Mouse (Mus musculus) hindbrain, embryonic 16.5 days (tissue): ENCODE data around the gene Nova2. TPM values are rescaled to one million over a fixed set of nuclear protein-coding genes. Genes with fewer than 3 reads are reported as not detected.
A peak's percentile ranks its signal among the peaks of the same experiment; 100 is the strongest.

ENCODE experiments used
- ATAC-seq: fragments of 200-750 bp; cut with Nextera tagmentation; 2 replicates; pipeline ENCODE4 v1.8.0; 2017; ENCODE audit warnings: moderate TSS enrichment, moderate library complexity
- H3K27ac ChIP-seq: fragments of 300-500 bp; sonication (generic); 2 replicates; pipeline ENCODE4 v1.5.1; 2014; ENCODE audit warnings: low read depth, mild to moderate bottlenecking, control low read depth, low read length, moderate library complexity
- H3K27me3 ChIP-seq: fragments of 300-500 bp; sonication (generic); replicated peaks from 2 replicates; pipeline ENCODE4 v1.6.1; 2014; ENCODE audit warnings: low read length; ENCODE audit not compliant: control insufficient read depth, insufficient read depth
- H3K36me3 ChIP-seq: fragments of 300-500 bp; sonication (generic); 2 replicates; pipeline ENCODE4 v1.6.1; 2014; ENCODE audit warnings: mild to moderate bottlenecking, low read length, moderate library complexity, mixed read lengths; ENCODE audit not compliant: control insufficient read depth, insufficient read depth
- H3K4me1 ChIP-seq: fragments of 300-500 bp; sonication (generic); 2 replicates; pipeline ENCODE4 v1.6.1; 2014; ENCODE audit warnings: low read depth, low read length; ENCODE audit not compliant: control insufficient read depth, insufficient read depth
- H3K4me2 ChIP-seq: fragments of 300-500 bp; sonication (generic); 2 replicates; pipeline ENCODE4 v1.6.1; 2014; ENCODE audit warnings: mild to moderate bottlenecking, low read length, control low read depth, moderate library complexity
- H3K4me3 ChIP-seq: fragments of 300-500 bp; sonication (generic); 2 replicates; pipeline ENCODE4 v1.5.1; 2014; ENCODE audit warnings: mild to moderate bottlenecking, low read length, control low read depth, moderate library complexity
- H3K9ac ChIP-seq: fragments of 300-500 bp; sonication (generic); 2 replicates; pipeline ENCODE4 v1.6.1; 2014; ENCODE audit warnings: low read depth, mild to moderate bottlenecking, control low read depth, low read length, moderate library complexity
- H3K9me3 ChIP-seq: fragments of 300-500 bp; sonication (generic); 2 replicates; pipeline ENCODE4 v1.6.1; 2014; ENCODE audit warnings: mild to moderate bottlenecking, low read length, moderate library complexity; ENCODE audit not compliant: control insufficient read depth
- WGBS: fragments of 180-500 bp; shearing (Covaris S2); extraction: QIAGEN DNeasy Blood & Tissue Kit; methylation state at CpG from one replicate; pipeline ENCODE4 v1.1.7; 2014; 5-methylcytosine and 5-hydroxymethylcytosine counted together
- polyA plus RNA-seq: library from polyadenylated mRNA; unstranded; fragments of >200 nt; fragmentation: Nextera tagmentation; extraction: Ambion mirVana; gene quantifications from 2 replicates; pipeline ENCODE4 v1.2.1, GENCODE M21; 2015

The Nova2 gene
- polyA plus RNA-seq, 1 experiment from 2014 or later = 12.3 TPM

DNA sequence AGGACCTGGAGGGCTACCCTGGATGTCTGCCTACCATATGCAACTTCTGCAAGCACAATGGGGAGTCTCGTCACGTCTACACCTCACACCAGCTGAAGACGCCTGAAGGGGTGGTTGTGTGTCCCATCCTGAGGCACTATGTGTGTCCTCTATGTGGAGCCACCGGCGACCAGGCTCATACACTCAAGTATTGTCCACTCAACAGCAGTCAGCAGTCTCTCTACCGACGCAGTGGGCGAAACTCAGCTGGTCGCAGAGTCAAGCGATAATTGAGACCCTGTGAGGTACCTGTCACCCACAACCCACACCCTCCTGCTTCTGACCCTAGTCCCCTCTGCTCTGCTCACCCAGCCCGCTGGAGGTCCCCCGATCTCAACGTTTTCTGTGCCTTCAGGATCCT lies 62.1 kb downstream of the Nova2 start:
- no peak overlapping the region for H3K4me3 ChIP-seq
- H3K4me1 ChIP-seq = peaks cover 9% of the 10 kb centered on the region
- WGBS = 68% methylated on average over 13 of the region's 13 CpGs
- H3K9me3 ChIP-seq = no peaks in the 10 kb centered on the region
- H3K36me3 ChIP-seq = no peaks in the 10 kb centered on the region
- H3K27me3 ChIP-seq = no peaks in the 10 kb centered on the region
- H3K9ac ChIP-seq = no peak overlapping the region
- no peak overlapping the region for H3K4me2 ChIP-seq
- no peak for ATAC-seq
- no peak overlapping the region for H3K27ac ChIP-seq

DNA sequence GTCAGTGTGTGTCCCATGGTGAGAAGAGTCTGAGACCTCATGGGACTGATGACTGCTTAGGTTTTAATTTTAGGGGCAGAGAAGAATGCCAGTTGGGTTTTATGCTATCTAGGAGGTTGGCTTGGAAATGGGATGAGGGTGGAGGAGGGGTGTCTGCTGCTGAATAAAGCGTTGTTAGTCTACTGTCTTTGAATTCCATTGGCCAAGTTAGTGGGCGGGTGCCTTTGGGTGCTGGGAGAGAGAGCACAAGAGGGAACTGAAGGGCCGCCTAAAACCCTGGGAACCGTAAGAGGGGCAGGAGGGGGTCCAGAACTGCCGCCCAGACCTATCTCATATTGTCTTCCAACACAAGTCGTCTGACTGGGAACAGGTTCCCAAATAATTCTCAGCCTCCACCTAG lies 63.1 kb downstream of the Nova2 start:
- H3K4me1 ChIP-seq = peaks cover 20% of the 10 kb centered on the region
- ATAC-seq = no peak
- H3K4me2 ChIP-seq = no peak overlapping the region
- H3K27ac ChIP-seq = no peak overlapping the region
- H3K9me3 ChIP-seq = no peaks in the 10 kb centered on the region
- no peaks in the 10 kb centered on the region for H3K27me3 ChIP-seq
- no peak overlapping the region for H3K9ac ChIP-seq
- H3K36me3 ChIP-seq = no peaks in the 10 kb centered on the region; the same call in 1 of the 2 replicates
- no peak overlapping the region for H3K4me3 ChIP-seq
- 73% methylated on average over 6 of the region's 6 CpGs for WGBS

DNA sequence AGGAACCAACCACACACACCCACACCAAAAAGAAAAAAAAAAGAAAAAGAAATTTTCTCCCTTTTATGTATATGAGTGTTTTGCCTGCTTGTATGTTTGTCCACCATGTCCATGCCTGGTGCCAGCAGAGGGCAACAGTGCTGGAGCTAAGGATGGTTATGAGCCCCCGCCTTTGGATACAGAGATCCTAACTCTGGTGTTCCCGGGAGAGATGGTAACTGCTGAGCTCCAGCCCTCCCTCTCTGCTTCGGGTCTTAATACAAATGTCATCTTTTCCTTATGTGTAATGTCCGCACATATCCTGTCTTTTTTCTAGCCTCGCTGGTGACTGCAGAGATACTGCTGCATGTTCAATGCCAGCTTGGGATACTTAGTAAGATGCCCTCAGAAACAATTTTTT lies 64.3 kb downstream of the Nova2 start:
- no peaks in the 10 kb centered on the region for H3K27me3 ChIP-seq
- H3K27ac ChIP-seq = peak overlapping the region; percentile 92
- H3K9ac ChIP-seq = peak overlapping the region; percentile 57
- ATAC-seq = no peak
- no peaks in the 10 kb centered on the region for H3K9me3 ChIP-seq
- no peaks in the 10 kb centered on the region; the same call in 1 of the 2 replicates for H3K36me3 ChIP-seq
- 4% methylated on average over 5 of the region's 5 CpGs for WGBS
- H3K4me3 ChIP-seq = peak overlapping the region; percentile 69
- peak overlapping the region; percentile 69 for H3K4me2 ChIP-seq
- H3K4me1 ChIP-seq = peaks cover 21% of the 10 kb centered on the region

GRCm38 (mm10) chr7:18990601-18991295 lies 65.1 kb downstream of the Nova2 start, which contains the start of gene Mypop:
Mypop (plus strand) TSS chr7:18991245.
- H3K36me3 ChIP-seq = no peaks in the 10 kb centered on the region; the same call in 1 of the 2 replicates
- under 1% methylated on average over 37 of the region's 37 CpGs for WGBS
- H3K4me2 ChIP-seq = peak within 1 kb of the TSS; percentile 69
- peak; percentile 94 for ATAC-seq
- no peaks in the 10 kb centered on the region for H3K27me3 ChIP-seq
- peaks cover 23% of the 10 kb centered on the region for H3K4me1 ChIP-seq
- H3K27ac ChIP-seq = peak within 1 kb of the TSS; percentile 92
- no peaks in the 10 kb centered on the region for H3K9me3 ChIP-seq
- peak within 1 kb of the TSS; percentile 69 for H3K4me3 ChIP-seq
- H3K9ac ChIP-seq = peak within 1 kb of the TSS; percentile 82

DNA sequence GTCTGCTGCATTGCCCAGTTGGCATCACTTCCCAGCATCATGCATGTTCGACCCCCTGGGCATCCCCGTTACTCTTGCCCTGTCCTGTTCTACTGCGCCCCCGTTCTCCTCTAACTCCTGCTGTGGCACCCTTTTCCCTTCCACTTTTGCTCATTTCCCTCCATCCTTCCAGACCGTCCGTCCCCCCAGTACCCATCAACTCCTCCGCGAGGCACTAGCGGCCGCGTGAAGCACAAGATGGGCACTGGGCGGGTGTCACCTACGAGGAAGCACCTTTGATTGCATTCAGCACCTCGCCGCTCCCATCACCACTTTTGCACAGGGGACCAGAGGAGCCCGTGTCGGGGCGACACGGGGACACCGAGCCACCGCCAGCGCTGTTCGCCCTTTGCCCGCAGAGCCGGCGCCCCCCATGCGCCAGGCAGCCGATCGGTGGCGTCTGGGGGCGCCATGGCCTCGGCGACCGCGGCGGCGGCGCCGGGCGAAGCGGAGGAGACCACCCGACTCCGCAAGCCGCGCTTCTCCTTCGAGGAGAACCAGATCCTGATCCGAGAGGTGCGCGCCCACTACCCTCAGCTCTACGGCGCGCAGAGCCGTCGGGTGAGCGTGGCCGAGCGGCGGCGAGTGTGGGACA lies 66.1 kb downstream of the Nova2 start:
- Histone ChIP-seq H3K4me2 (peak overlapping the region; percentile 69), H3K4me1 (peaks cover 23% of the 10 kb centered on the region), H3K36me3 (peaks cover 4% of the 10 kb centered on the region; the same call in 1 of the 2 replicates), H3K27ac (peak overlapping the region; percentile 77), H3K4me3 (peak overlapping the region; percentile 69), H3K27me3 (no peaks in the 10 kb centered on the region), H3K9ac (peak overlapping the region; percentile 82), H3K9me3 (no peaks in the 10 kb centered on the region)
- peak; percentile 9 for ATAC-seq
- WGBS = under 1% methylated on average over 57 of the region's 59 CpGs

- Histone ChIP-seq H3K36me3 (peaks cover 4% of the 10 kb centered on the region; the same call in 1 of the 2 replicates), H3K27me3 (no peaks in the 10 kb centered on the region), H3K4me1 (peaks cover 23% of the 10 kb centered on the region), H3K9me3 (no peaks in the 10 kb centered on the region), H3K27ac (peak overlapping the region; percentile 77; the same call in 1 of the 2 replicates), H3K4me2 (peak overlapping the region; percentile 69), H3K9ac (peak overlapping the region; percentile 82), H3K4me3 (peak overlapping the region; percentile 69)
- under 1% methylated on average over 31 of the region's 31 CpGs for whole genome bisulfite sequencing
- no peak for ATAC-seq
Observed at GRCm38 (mm10) chr7:18992294-18992675, 66.6 kb downstream of the Nova2 start.

GRCm38 (mm10) chr7:18993036-18993435 lies 67.3 kb downstream of the Nova2 start:
- Histone ChIP-seq H3K9ac (peak overlapping the region; percentile 82; the same call in 1 of the 2 replicates), H3K36me3 (peaks cover 4% of the 10 kb centered on the region; the same call in 1 of the 2 replicates), H3K27me3 (no peaks in the 10 kb centered on the region), H3K27ac (no peak overlapping the region), H3K9me3 (no peaks in the 10 kb centered on the region), H3K4me3 (peak overlapping the region; percentile 69), H3K4me2 (peak overlapping the region; percentile 69), H3K4me1 (peaks cover 23% of the 10 kb centered on the region)
- ATAC-seq = no peak
- 87% methylated on average over 5 of the region's 5 CpGs for WGBS

- Histone ChIP-seq H3K36me3 (peaks cover 4% of the 10 kb centered on the region), H3K4me1 (peaks cover 9% of the 10 kb centered on the region), H3K9me3 (no peaks in the 10 kb centered on the region), H3K4me3 (no peak overlapping the region), H3K9ac (no peak overlapping the region), H3K27ac (no peak overlapping the region), H3K27me3 (no peaks in the 10 kb centered on the region), H3K4me2 (no peak overlapping the region)
- 38% methylated on average over 9 of the region's 9 CpGs for WGBS
- ATAC-seq = no peak
Observed at GRCm38 (mm10) chr7:18998835-18999234, 73.1 kb downstream of the Nova2 start.

DNA sequence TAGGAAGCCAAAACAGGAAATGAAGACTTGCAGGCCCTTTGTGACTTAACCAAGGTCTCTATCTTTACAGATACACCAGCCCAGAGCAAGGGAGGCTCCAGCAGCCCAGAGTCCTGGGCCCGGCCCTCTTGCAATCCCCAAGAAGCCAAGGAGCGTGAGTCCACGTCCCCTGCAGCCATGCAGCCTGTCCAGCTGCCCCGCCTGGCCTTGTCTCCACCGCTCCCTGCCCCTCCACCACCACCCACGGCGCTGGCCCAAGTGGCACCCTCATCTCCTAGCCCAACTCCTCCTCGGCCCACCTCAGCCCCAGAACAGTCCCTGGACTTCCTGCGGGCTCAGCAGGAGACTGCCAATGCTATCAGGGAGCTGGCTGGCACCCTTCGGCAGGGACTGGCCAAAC lies 74.7 kb downstream of the Nova2 start:
- Histone ChIP-seq H3K27me3 (no peaks in the 10 kb centered on the region), H3K27ac (no peak overlapping the region), H3K4me3 (peak overlapping the region; percentile 22), H3K4me1 (peaks cover 16% of the 10 kb centered on the region), H3K4me2 (peak overlapping the region; percentile 42), H3K36me3 (peaks cover 7% of the 10 kb centered on the region), H3K9ac (peak overlapping the region; percentile 33; the same call in 1 of the 2 replicates), H3K9me3 (no peaks in the 10 kb centered on the region)
- 59% methylated on average over 10 of the region's 10 CpGs for WGBS
- no peak for ATAC-seq
